Mouse (Mus musculus): Measurements from ENCODE around the gene Zfp583. TPM values are rescaled to one million over a fixed set of nuclear protein-coding genes. Genes with fewer than 3 reads are reported as not detected.
"Not testable (repeated sequence)": the region's sequence is repeated elsewhere in the genome, so short reads cannot be mapped to it uniquely, and the experiment has no call there.

The Zfp583 gene
- polyA plus RNA-seq (2012; ENCODE audit: insufficient read depth, insufficient read length, missing spikeins): 3.2 and 3.9 TPM in 2 replicates

GRCm38 (mm10) chr7:6331233-6331956 is at the start of gene Zfp583:
TSS of gene Zfp583 (minus strand) at chr7:6331285.
- no peaks in the 10 kb centered on the region for H3K4me1 ChIP-seq (ENCODE audit: control insufficient read depth, insufficient read depth, low read length)
- 0 out of 2 replicates have a peak within 1 kb of the TSS, but pooled peaks have one; percentile 29 for H3K27ac ChIP-seq (ENCODE audit: insufficient read depth, low read depth, low read length)
- TF ChIP-seq POLR2A (IDR thresholded peaks at IDR 0.05; ENCODE audit: borderline replicate concordance, low read depth, low read length) (no peak), CTCF (IDR thresholded peaks at IDR 0.05; ENCODE audit: low read depth, low read length) (no peak)
- H3K4me3 ChIP-seq (ENCODE audit: insufficient read depth, low read length): peak within 1 kb of the TSS; percentile 69

DNA sequence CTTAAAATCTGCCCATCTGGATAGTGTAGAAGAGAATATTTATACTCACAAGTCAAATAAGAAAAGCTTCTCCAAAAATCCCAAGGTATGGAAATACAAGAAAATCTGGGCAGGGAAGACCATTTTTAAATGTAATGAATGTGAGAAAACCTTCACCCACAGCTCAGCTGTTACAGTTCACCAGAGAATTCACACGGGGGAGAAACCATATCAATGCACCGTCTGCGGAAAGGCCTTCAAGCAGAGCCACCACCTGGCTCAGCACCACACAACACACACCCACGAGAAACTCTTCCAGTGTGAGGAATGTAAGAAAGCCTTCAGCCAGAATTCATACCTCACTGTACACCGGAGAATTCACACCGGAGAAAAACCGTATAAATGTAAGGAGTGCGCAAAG is 47.4 kb upstream of the Zfp583 start:
- TF ChIP-seq POLR2A (IDR thresholded peaks at IDR 0.05; ENCODE audit: borderline replicate concordance, low read depth, low read length) (no peak), CTCF (IDR thresholded peaks at IDR 0.05; ENCODE audit: low read depth, low read length) (no peak)
- no peak overlapping the region for H3K4me3 ChIP-seq (ENCODE audit: insufficient read depth, low read length)

GRCm38 (mm10) chr7:6372993-6373392 is 41.9 kb upstream of the Zfp583 start:
- Histone ChIP-seq H3K27ac (ENCODE audit: insufficient read depth, low read depth, low read length) (no peak overlapping the region), H3K4me3 (ENCODE audit: insufficient read depth, low read length) (no peak overlapping the region), H3K4me1 (ENCODE audit: control insufficient read depth, insufficient read depth, low read length) (no peaks in the 10 kb centered on the region)
- no peak for TF ChIP-seq CTCF (IDR thresholded peaks at IDR 0.05; ENCODE audit: low read depth, low read length)
- no peak for TF ChIP-seq POLR2A (IDR thresholded peaks at IDR 0.05; ENCODE audit: borderline replicate concordance, low read depth, low read length)

More for the DNA sequence above, 47.4 kb upstream of the Zfp583 start:
- Histone ChIP-seq H3K27ac (ENCODE audit: insufficient read depth, low read depth, low read length) (no peak overlapping the region), H3K4me1 (ENCODE audit: control insufficient read depth, insufficient read depth, low read length) (peaks cover 6% of the 10 kb centered on the region; the same call in 1 of the 2 replicates)

- no peak for TF ChIP-seq CTCF (IDR thresholded peaks at IDR 0.05; ENCODE audit: low read depth, low read length)
Measured at GRCm38 (mm10) chr7:6369460-6369859, 38.4 kb upstream of the Zfp583 start.

DNA sequence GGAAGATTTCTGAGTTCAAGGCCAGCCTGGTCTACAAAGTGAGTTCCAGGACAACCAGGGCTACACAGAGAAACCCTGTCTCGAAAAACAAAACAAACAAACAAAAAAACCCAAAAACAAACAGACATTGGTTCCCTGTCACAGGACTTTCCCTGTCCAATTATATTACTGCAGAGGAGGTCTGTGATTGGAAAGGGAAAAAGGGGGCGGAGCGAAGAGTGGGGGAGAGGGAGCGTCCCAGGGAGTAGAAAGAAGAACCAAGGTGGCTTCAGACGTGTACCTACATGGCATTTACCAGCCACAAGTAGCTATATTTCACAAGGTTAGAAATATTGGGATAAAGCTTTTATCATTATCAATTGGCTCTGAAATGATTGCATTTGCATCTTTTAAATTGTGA is 37.1 kb upstream of the Zfp583 start:
- H3K4me1 ChIP-seq (ENCODE audit: control insufficient read depth, insufficient read depth, low read length); H3K4me3 ChIP-seq (ENCODE audit: insufficient read depth, low read length); H3K27ac ChIP-seq (ENCODE audit: insufficient read depth, low read depth, low read length): not testable (repeated sequence)

More at GRCm38 (mm10) chr7:6369460-6369859, 38.4 kb upstream of the Zfp583 start:
- Histone ChIP-seq H3K27ac (ENCODE audit: insufficient read depth, low read depth, low read length) (no peak overlapping the region), H3K4me1 (ENCODE audit: control insufficient read depth, insufficient read depth, low read length) (no peaks in the 10 kb centered on the region), H3K4me3 (ENCODE audit: insufficient read depth, low read length) (no peak overlapping the region)

GRCm38 (mm10) chr7:6367185-6367584 is 36.1 kb upstream of the Zfp583 start:
- H3K27ac ChIP-seq (ENCODE audit: insufficient read depth, low read depth, low read length): no peak overlapping the region
- peaks cover 4% of the 10 kb centered on the region; the same call in 1 of the 2 replicates for H3K4me1 ChIP-seq (ENCODE audit: control insufficient read depth, insufficient read depth, low read length)
- TF ChIP-seq CTCF (IDR thresholded peaks at IDR 0.05; ENCODE audit: low read depth, low read length) (no peak), POLR2A (IDR thresholded peaks at IDR 0.05; ENCODE audit: borderline replicate concordance, low read depth, low read length) (no peak)
- H3K4me3 ChIP-seq (ENCODE audit: insufficient read depth, low read length): no peak overlapping the region

GRCm38 (mm10) chr7:6364761-6365160 is 33.7 kb upstream of the Zfp583 start:
- TF ChIP-seq CTCF (IDR thresholded peaks at IDR 0.05; ENCODE audit: low read depth, low read length) (no peak), POLR2A (IDR thresholded peaks at IDR 0.05; ENCODE audit: borderline replicate concordance, low read depth, low read length) (no peak)
- no peak overlapping the region for H3K4me3 ChIP-seq (ENCODE audit: insufficient read depth, low read length)
- H3K27ac ChIP-seq (ENCODE audit: insufficient read depth, low read depth, low read length): no peak overlapping the region
- peaks cover 6% of the 10 kb centered on the region; the same call in 1 of the 2 replicates for H3K4me1 ChIP-seq (ENCODE audit: control insufficient read depth, insufficient read depth, low read length)

DNA sequence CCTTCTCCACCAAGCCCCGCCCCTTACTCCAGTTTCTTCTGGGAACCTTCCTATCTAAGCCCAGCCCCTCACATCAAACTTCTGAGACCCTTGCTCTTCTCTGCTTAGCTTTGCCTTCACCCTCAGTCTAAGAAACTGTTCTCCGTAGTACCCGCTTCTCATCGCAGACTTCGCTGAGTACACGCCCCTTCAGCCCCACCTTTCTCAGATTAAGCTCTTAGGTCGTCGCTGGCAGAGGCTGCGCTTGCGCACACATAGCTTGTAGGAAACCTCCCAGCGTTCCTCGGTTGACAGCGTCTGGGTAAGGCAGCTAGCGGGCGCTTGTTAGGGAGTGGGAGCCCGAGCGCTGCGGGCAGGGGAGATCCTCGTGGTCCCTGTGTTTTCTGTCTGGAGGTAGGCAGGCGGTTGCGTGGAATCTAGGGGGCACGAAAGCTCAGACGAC is 32.0 kb upstream of the Zfp583 start, which contains the start of gene Zfp78:
TSS of gene Zfp78 (plus strand) at position 234 of the 442 bp plus-strand sequence.
- TF ChIP-seq CTCF (IDR thresholded peaks at IDR 0.05; ENCODE audit: low read depth, low read length) (no peak), POLR2A (IDR thresholded peaks at IDR 0.05; ENCODE audit: borderline replicate concordance, low read depth, low read length) (no peak)
- Histone ChIP-seq H3K4me3 (ENCODE audit: insufficient read depth, low read length) (peak within 1 kb of the TSS; percentile 82), H3K4me1 (ENCODE audit: control insufficient read depth, insufficient read depth, low read length) (peaks cover 6% of the 10 kb centered on the region; the same call in 1 of the 2 replicates), H3K27ac (ENCODE audit: insufficient read depth, low read depth, low read length) (peak within 1 kb of the TSS; percentile 41)

DNA sequence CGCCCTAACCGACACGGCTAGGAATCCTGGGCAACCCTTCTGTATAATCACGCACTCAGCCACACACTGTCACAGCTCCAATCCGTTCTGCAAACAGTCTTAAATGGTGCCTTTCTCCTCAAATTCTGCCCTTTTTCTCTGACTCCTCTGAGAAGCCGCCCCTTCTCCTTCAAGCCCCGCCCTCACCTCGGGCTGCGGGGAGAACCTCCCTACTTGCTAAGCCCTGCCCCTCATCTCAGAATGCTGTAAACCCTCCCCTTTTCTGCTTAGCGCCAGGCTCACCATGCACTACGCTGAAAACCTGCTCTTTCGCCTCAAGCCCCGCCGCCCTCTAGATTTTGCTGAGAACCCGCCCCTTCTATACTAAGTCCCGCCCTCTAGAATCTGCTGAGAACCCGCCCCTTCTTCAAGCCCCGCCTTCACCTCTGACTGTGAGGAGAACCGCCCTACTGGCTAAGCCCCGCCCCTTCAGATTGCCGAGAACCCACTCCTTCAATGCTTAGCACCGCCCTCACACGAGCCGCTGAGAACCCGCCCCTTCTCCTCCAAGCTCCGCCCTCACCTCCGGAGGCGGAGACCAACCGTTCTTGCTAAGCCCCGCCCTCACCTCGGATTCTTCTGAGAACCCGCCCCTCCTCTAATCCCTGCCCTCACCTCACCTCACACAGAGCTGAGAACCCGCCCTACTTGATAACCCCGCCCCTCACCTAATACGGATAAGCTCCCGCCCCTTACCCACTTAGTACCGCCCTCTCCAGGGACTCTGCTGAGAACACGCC is 31.4 kb upstream of the Zfp583 start:
- no peak for TF ChIP-seq CTCF (IDR thresholded peaks at IDR 0.05; ENCODE audit: low read depth, low read length)
- no peak for TF ChIP-seq POLR2A (IDR thresholded peaks at IDR 0.05; ENCODE audit: borderline replicate concordance, low read depth, low read length)
- H3K4me3 ChIP-seq (ENCODE audit: insufficient read depth, low read length): peak overlapping the region; percentile 82
- H3K27ac ChIP-seq (ENCODE audit: insufficient read depth, low read depth, low read length): peak overlapping the region; percentile 3; the same call in 1 of the 2 replicates
- H3K4me1 ChIP-seq (ENCODE audit: control insufficient read depth, insufficient read depth, low read length): peaks cover 6% of the 10 kb centered on the region; the same call in 1 of the 2 replicates

DNA sequence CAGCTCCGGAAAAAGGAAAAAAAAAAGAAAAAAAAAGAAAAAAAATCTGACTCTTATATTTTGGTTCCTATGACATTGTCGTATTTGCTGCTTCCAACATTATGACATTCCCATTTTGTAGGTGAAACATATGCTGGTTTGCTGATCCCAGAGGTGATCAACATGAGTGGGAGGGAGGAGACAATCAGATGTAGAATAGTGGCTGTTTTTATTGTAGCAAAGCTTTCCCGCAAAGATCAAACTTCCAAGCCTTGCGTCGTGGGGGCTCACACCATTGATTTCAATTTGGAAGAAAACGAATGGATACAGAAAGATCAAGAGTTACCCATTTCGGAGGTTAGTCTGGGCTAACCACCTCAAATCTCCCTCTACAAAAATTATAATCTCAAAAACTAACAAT is 30.7 kb upstream of the Zfp583 start:
- Histone ChIP-seq H3K4me1 (ENCODE audit: control insufficient read depth, insufficient read depth, low read length) (peaks cover 6% of the 10 kb centered on the region; the same call in 1 of the 2 replicates), H3K27ac (ENCODE audit: insufficient read depth, low read depth, low read length) (no peak overlapping the region), H3K4me3 (ENCODE audit: insufficient read depth, low read length) (peak overlapping the region; percentile 82)
- TF ChIP-seq POLR2A (IDR thresholded peaks at IDR 0.05; ENCODE audit: borderline replicate concordance, low read depth, low read length) (no peak), CTCF (IDR thresholded peaks at IDR 0.05; ENCODE audit: low read depth, low read length) (no peak)

All from bone marrow macrophage, adult 2 months (primary cell).